Mouse (Mus musculus) brain, embryonic 18.5 days (tissue): ENCODE data around the gene Nanos3.

ENCODE experiments used
- DNase-seq: peaks from one replicate; pipeline ENCODE4 v3.0.0-alpha.2; 2012; ENCODE audit warnings: low read depth, low spot score

Gene Nanos3

GRCm38 (mm10) chr8:84201545-84202245 lies 16.7 kb upstream of the Nanos3 start:
- DNase-seq = no peak

GRCm38 (mm10) chr8:84200652-84201544 lies 15.9 kb upstream of the Nanos3 start:
- no peak for DNase-seq

GRCm38 (mm10) chr8:84200126-84200555 lies 15.1 kb upstream of the Nanos3 start:
- no peak for DNase-seq

- DNase-seq = no peak
Observed at GRCm38 (mm10) chr8:84199348-84200125, 14.5 kb upstream of the Nanos3 start.

GRCm38 (mm10) chr8:84198871-84199270 lies 13.9 kb upstream of the Nanos3 start:
- no peak for DNase-seq

- DNase-seq = no peak
Observed at GRCm38 (mm10) chr8:84197922-84198774, 13.1 kb upstream of the Nanos3 start.

- peak; percentile 76 for DNase-seq
Observed at GRCm38 (mm10) chr8:84197141-84197921, 12.3 kb upstream of the Nanos3 start.

GRCm38 (mm10) chr8:84194224-84194743 lies 9.3 kb upstream of the Nanos3 start:
- no peak for DNase-seq

GRCm38 (mm10) chr8:84193566-84193965 lies 8.5 kb upstream of the Nanos3 start:
- DNase-seq = no peak

- no peak for DNase-seq
Observed at GRCm38 (mm10) chr8:84193161-84193560, 8.1 kb upstream of the Nanos3 start.

- DNase-seq = no peak
Observed at GRCm38 (mm10) chr8:84192555-84192954, 7.5 kb upstream of the Nanos3 start.

GRCm38 (mm10) chr8:84192023-84192422 lies 7.0 kb upstream of the Nanos3 start:
- DNase-seq = no peak

- no peak for DNase-seq
Observed at GRCm38 (mm10) chr8:84190191-84190867, 5.3 kb upstream of the Nanos3 start.

GRCm38 (mm10) chr8:84189603-84190002 lies 4.6 kb upstream of the Nanos3 start:
- DNase-seq = no peak

- DNase-seq = no peak
Observed at GRCm38 (mm10) chr8:84188671-84189070, 3.7 kb upstream of the Nanos3 start.

- no peak for DNase-seq
Observed at GRCm38 (mm10) chr8:84187065-84187755, 2.2 kb upstream of the Nanos3 start.

- DNase-seq = no peak
Observed at GRCm38 (mm10) chr8:84186547-84186946, 1.5 kb upstream of the Nanos3 start.

GRCm38 (mm10) chr8:84184085-84185043 lies 653 bp downstream of the Nanos3 start:
- DNase-seq = no peak
